Mouse (Mus musculus) kidney, adult 2 months (tissue): Measurements from ENCODE around the gene Rab20. TPM values are rescaled to one million over a fixed set of nuclear protein-coding genes. Genes with fewer than 3 reads are reported as not detected.

Experiments
- DNase-seq: peaks from one replicate; pipeline ENCODE4 v3.0.0; 2021
- H3K27ac ChIP-seq: fragments of 200-500 bp; 2 replicates; pipeline ENCODE4 v1.5.1; 2012; ENCODE audit warnings: low read depth, low read length, control low read depth, inconsistent platforms; ENCODE audit not compliant: insufficient read depth
- H3K27me3 ChIP-seq: fragments of 200-500 bp; replicated peaks from 2 replicates; pipeline ENCODE4 v1.6.1; 2012; ENCODE audit warnings: mild to moderate bottlenecking, moderate library complexity, low read length, inconsistent platforms; ENCODE audit not compliant: control insufficient read depth, insufficient read depth
- H3K36me3 ChIP-seq: fragments of 200-500 bp; 2 replicates; pipeline ENCODE4 v1.6.1; 2012; ENCODE audit warnings: mild to moderate bottlenecking, moderate library complexity, low read length, inconsistent platforms; ENCODE audit not compliant: control insufficient read depth, insufficient read depth
- H3K4me1 ChIP-seq: fragments of 200-500 bp; 2 replicates; pipeline ENCODE4 v1.6.1; 2011; ENCODE audit warnings: low read length; ENCODE audit not compliant: control insufficient read depth, insufficient read depth
- H3K4me3 ChIP-seq: fragments of 200-500 bp; 2 replicates; pipeline ENCODE4 v1.5.1; 2011; ENCODE audit warnings: mild to moderate bottlenecking, low read depth, low read length, control low read depth; ENCODE audit not compliant: insufficient read depth
- CTCF ChIP-seq: fragments of 200-500 bp; conservative IDR thresholded peaks from 2 replicates; pipeline ENCODE4 v1.5.1; 2011; ENCODE audit warnings: low read depth, mild to moderate bottlenecking, control low read depth, low read length, moderate library complexity, mixed read lengths; ENCODE audit not compliant: insufficient read depth, insufficient read length
- POLR2A ChIP-seq: fragments of 200-500 bp; IDR thresholded peaks from one replicate; pipeline ENCODE4 v1.6.1; 2011; ENCODE audit warnings: low read depth, low read length, control low read depth
- WGBS: fragments of 180-500 bp; shearing (Covaris S2); methylation state at CpG from one replicate; pipeline ENCODE4 v1.1.7; 2018; 5-methylcytosine and 5-hydroxymethylcytosine counted together
- polyA plus RNA-seq: library from polyadenylated mRNA; depleted of rRNA; stranded (reverse); fragments of >200 nt; gene quantifications from 2 replicates; pipeline ENCODE4 v1.2.3, GENCODE M21; 2012; rRNA removed

The Rab20 gene
- polyA plus RNA-seq, 1 experiment, result 76.5 TPM

GRCm38 (mm10) chr8:11404614-11405013 is 73.9 kb downstream of the Rab20 start:
- H3K27me3 ChIP-seq, result no peaks in the 10 kb centered on the region
- no peak overlapping the region for H3K4me3 ChIP-seq
- H3K27ac ChIP-seq, result no peak overlapping the region
- no peaks in the 10 kb centered on the region for H3K36me3 ChIP-seq
- no peak for TF ChIP-seq CTCF
- no peak for DNase-seq
- peaks cover 15% of the 10 kb centered on the region; the same call in 1 of the 2 replicates for H3K4me1 ChIP-seq
- 86% methylated on average over 4 of the region's 4 CpGs for WGBS

GRCm38 (mm10) chr8:11403813-11404212 is 74.7 kb downstream of the Rab20 start:
- H3K4me3 ChIP-seq, result no peak overlapping the region
- H3K27me3 ChIP-seq, result no peaks in the 10 kb centered on the region
- 91% methylated on average over 9 of the region's 9 CpGs for WGBS
- no peak for DNase-seq
- peaks cover 15% of the 10 kb centered on the region; the same call in 1 of the 2 replicates for H3K4me1 ChIP-seq
- H3K36me3 ChIP-seq, result no peaks in the 10 kb centered on the region
- H3K27ac ChIP-seq, result no peak overlapping the region
- TF ChIP-seq CTCF, result no peak
- TF ChIP-seq POLR2A, result no peak

Other genes with a start within 250 kb of the Rab20 start
- gene Col4a2, start 165.9 kb downstream of the Rab20 start, polyA plus RNA-seq, result 75.6 and 83.5 TPM in 2 replicates
- 216 and 304 TPM in 2 replicates for gene Col4a1, start 165.9 kb downstream of the Rab20 start, polyA plus RNA-seq
- 111 and 118 TPM in 2 replicates for gene Naxd, start 18.8 kb upstream of the Rab20 start, polyA plus RNA-seq
- gene Cars2, start 72.1 kb upstream of the Rab20 start, polyA plus RNA-seq, result 50.7 and 56.6 TPM in 2 replicates
- gene Ing1, start 76.9 kb upstream of the Rab20 start, polyA plus RNA-seq, result 12.0 and 16.3 TPM in 2 replicates
- 36.9 and 45.3 TPM in 2 replicates for gene Ankrd10, start 157.0 kb upstream of the Rab20 start, polyA plus RNA-seq
- not detected in 2 replicates for gene 1700016D06Rik, start 222.4 kb upstream of the Rab20 start, polyA plus RNA-seq
- 49.3 and 49.6 TPM in 2 replicates for gene Arhgef7, start 249.0 kb upstream of the Rab20 start, polyA plus RNA-seq